Mouse (Mus musculus) liver, postnatal 0 days (tissue): ENCODE measurements around the gene Nup43. TPM values are rescaled to one million over a fixed set of nuclear protein-coding genes. Genes with fewer than 3 reads are reported as not detected.
A peak's percentile ranks its signal among the peaks of the same experiment; 100 is the strongest.

ENCODE experiments used
- ATAC-seq: fragments of 200-750 bp; cut with Nextera tagmentation; 2 replicates; pipeline ENCODE4 v1.8.0; 2017; ENCODE audit warnings: mild to moderate bottlenecking, moderate library complexity
- DNase-seq: peaks from one replicate; pipeline ENCODE4 v3.0.0-alpha.2; 2016
- H3K27ac ChIP-seq: fragments of 300-500 bp; sonication (generic); 2 replicates; pipeline ENCODE4 v1.5.1; 2014; ENCODE audit warnings: antibody characterized with exemption, moderate library complexity, mild to moderate bottlenecking, low read depth
- H3K27me3 ChIP-seq: fragments of 300-500 bp; sonication (generic); 2 replicates; pipeline ENCODE4 v1.6.1; 2014; ENCODE audit warnings: low read length, control low read depth, mixed read lengths; ENCODE audit not compliant: insufficient read depth
- H3K36me3 ChIP-seq: fragments of 300-500 bp; sonication (generic); replicated peaks from 2 replicates; pipeline ENCODE4 v1.6.1; 2014; ENCODE audit warnings: mild to moderate bottlenecking, control low read depth, low read length, moderate library complexity, mixed read lengths; ENCODE audit not compliant: insufficient read depth
- H3K4me1 ChIP-seq: fragments of 300-500 bp; sonication (generic); 2 replicates; pipeline ENCODE4 v1.6.1; 2014; ENCODE audit warnings: antibody characterized with exemption, mild to moderate bottlenecking, control low read depth; ENCODE audit not compliant: insufficient read depth
- H3K4me2 ChIP-seq: fragments of 300-500 bp; sonication (generic); 2 replicates; pipeline ENCODE4 v1.6.1; 2014; ENCODE audit warnings: low read depth, mild to moderate bottlenecking, low read length, moderate library complexity, mixed read lengths
- H3K4me3 ChIP-seq: fragments of 300-500 bp; sonication (generic); 2 replicates; pipeline ENCODE4 v1.5.1; 2014; ENCODE audit warnings: low read depth, low read length
- H3K9ac ChIP-seq: fragments of 300-500 bp; sonication (generic); replicated peaks from 2 replicates; pipeline ENCODE4 v1.6.1; 2014; ENCODE audit warnings: mild to moderate bottlenecking, moderate library complexity
- H3K9me3 ChIP-seq: fragments of 300-500 bp; sonication (generic); 2 replicates; pipeline ENCODE4 v1.6.1; 2016; ENCODE audit warnings: mild to moderate bottlenecking, control low read depth, low read length, mixed read lengths
- CTCF ChIP-seq: sonication (generic); IDR thresholded peaks from 2 replicates; pipeline ENCODE4 v1.5.1; 2016; ENCODE audit warnings: antibody characterized with exemption, low read depth
- EP300 ChIP-seq: IDR thresholded peaks from 2 replicates; pipeline ENCODE4 v1.6.1; 2016; ENCODE audit warnings: antibody characterized with exemption, low read depth, mild to moderate bottlenecking
- WGBS: fragments of 180-500 bp; shearing (Covaris S2); extraction: QIAGEN DNeasy Blood & Tissue Kit; methylation state at CpG from one replicate; pipeline ENCODE4 v1.1.7; 2014; ENCODE audit not compliant: insufficient replicate concordance; 5-methylcytosine and 5-hydroxymethylcytosine counted together
- polyA plus RNA-seq: library from polyadenylated mRNA; unstranded; fragments of >200 nt; fragmentation: Nextera tagmentation; extraction: Ambion mirVana; gene quantifications from 2 replicates; pipeline ENCODE4 v1.2.1, GENCODE M21; 2015

Nup43 gene
- polyA plus RNA-seq, 1 experiment from 2014 or later, result 13.7 TPM

DNA sequence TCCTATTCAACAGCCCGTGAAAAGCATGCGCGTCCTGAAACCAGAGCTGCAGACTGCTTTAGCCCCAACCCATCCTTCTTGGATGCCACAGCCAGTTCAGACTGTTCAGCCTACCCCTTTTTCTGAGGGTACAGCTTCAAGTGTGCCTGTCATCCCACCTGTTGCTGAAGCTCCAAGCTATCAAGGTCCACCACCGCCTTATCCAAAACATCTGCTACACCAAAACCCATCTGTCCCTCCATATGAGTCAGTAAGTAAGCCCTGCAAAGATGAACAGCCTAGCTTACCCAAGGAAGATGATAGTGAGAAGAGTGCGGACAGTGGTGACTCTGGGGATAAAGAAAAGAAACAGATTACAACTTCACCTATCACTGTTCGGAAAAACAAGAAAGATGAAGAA lies 35.3 kb downstream of the Nup43 start:
- peaks cover 81% of the 10 kb centered on the region for H3K36me3 ChIP-seq
- no peak overlapping the region for H3K4me2 ChIP-seq
- H3K27ac ChIP-seq, result no peak overlapping the region
- DNase-seq, result no peak
- no peak overlapping the region for H3K4me3 ChIP-seq
- no peak overlapping the region for H3K9ac ChIP-seq
- no peak for ATAC-seq
- no peaks in the 10 kb centered on the region for H3K27me3 ChIP-seq
- WGBS, result 89% methylated on average over 6 of the region's 6 CpGs
- H3K9me3 ChIP-seq, result no peaks in the 10 kb centered on the region
- no peak for TF ChIP-seq CTCF
- TF ChIP-seq EP300, result no peak
- no peaks in the 10 kb centered on the region for H3K4me1 ChIP-seq

DNA sequence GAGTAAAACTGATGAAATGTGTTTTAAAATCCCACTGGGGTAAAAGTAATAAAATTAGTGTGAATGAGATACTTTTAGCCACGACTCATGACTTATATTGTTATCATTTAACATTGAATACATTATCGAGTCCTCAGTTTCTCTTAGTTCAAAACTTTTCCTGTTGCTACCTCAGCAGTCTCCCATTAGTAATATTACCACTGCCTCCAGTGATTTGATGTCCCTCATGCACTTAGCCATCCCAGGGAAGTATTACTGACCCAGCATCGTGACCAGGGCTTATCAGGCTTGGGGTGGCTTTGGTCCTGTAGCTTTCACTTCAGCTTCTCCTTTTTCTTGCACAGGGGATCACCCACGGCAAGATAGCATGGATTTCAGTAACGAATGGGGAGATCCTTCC lies 42.8 kb downstream of the Nup43 start:
- Histone ChIP-seq H3K9ac (no peak overlapping the region), H3K27ac (no peak overlapping the region), H3K9me3 (no peaks in the 10 kb centered on the region), H3K4me2 (no peak overlapping the region), H3K36me3 (peaks cover 70% of the 10 kb centered on the region), H3K4me1 (no peaks in the 10 kb centered on the region), H3K27me3 (no peaks in the 10 kb centered on the region), H3K4me3 (no peak overlapping the region)
- TF ChIP-seq CTCF, result no peak
- TF ChIP-seq EP300, result no peak
- DNase-seq, result no peak
- ATAC-seq, result no peak
- WGBS, result 83% methylated on average over 5 of the region's 5 CpGs

DNA sequence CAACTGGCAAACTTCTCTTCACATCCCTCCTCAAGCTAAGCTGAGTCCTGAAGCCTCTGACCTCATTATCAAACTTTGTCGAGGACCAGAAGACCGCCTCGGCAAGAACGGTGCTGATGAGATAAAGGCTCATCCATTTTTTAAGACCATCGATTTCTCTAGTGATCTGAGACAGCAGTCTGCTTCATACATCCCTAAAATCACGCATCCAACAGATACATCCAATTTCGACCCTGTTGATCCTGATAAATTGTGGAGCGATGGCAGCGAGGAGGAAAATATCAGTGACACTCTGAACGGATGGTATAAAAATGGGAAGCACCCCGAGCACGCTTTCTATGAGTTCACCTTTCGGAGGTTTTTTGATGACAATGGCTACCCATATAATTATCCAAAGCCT lies 45.2 kb downstream of the Nup43 start:
- Histone ChIP-seq H3K4me1 (no peaks in the 10 kb centered on the region), H3K36me3 (peaks cover 60% of the 10 kb centered on the region), H3K27me3 (no peaks in the 10 kb centered on the region), H3K4me3 (no peak overlapping the region), H3K9me3 (no peaks in the 10 kb centered on the region), H3K9ac (no peak overlapping the region), H3K27ac (no peak overlapping the region), H3K4me2 (no peak overlapping the region)
- no peak for TF ChIP-seq EP300
- no peak for ATAC-seq
- 88% methylated on average over 13 of the region's 13 CpGs for WGBS
- no peak for DNase-seq

DNA sequence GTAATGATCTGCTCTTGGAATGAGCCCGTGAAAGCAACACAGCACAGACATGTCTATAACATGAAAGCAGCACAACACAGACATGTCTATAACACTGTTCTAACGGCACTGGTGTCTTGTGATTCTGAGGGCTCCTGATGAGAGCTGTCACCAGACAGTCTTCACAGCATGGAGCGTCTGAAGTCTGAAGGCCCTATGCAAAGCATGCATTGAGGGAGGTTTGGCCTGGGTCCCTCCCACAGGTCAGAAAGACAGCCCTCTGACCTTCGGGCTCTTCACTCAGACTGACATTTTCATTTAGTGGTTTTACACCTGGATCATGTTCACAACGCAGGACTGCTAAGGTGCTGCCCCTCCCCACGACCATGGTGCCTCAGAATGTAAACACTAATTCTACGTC lies 47.8 kb downstream of the Nup43 start:
- Histone ChIP-seq H3K36me3 (peaks cover 41% of the 10 kb centered on the region), H3K4me3 (no peak overlapping the region), H3K27ac (no peak overlapping the region), H3K4me1 (no peaks in the 10 kb centered on the region), H3K4me2 (no peak overlapping the region), H3K9me3 (no peaks in the 10 kb centered on the region), H3K27me3 (no peaks in the 10 kb centered on the region), H3K9ac (no peak overlapping the region)
- TF ChIP-seq CTCF (no peak), EP300 (no peak)
- 77% methylated on average over 7 of the region's 7 CpGs for WGBS
- no peak for DNase-seq
- ATAC-seq, result no peak

DNA sequence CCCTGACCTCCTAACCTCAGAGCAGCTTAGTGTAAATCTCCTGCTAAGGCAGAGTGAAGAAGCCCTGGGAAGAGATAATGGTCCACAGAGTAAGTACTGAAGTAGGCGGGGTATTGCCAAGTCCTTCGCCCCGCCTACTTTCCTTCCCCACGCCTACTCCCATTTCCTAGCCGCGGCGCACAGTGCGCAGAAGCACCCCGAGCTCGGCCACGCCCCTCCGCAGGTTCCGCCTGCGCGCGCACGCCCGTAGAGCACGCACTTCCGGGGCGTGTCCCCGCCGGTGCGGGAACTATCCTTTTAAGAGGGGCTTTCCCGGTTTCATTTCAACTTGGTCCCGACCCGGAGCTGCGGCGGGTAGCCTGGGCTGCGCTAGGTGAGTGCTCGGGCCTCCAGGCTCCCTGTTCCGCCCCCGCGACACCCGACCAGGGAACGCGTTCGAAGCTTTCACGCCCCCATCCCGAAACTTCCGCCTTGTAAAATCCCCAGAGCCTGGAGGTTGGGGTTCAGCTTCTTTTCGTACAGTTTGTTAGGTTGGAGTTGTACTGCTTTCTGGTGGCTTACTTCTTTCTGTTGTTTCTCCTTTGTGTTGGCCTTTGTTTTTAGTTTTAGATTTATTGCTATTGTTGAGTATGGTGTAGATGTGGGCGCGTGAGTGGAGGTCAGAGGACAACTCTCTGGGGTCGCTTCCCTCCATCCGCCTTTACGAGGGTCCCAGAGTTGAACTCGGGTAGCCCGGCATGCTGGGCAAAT lies 58.6 kb downstream of the Nup43 start, which contains the start of gene Katna1:
Katna1 (plus strand) TSS at position 250 of the 750 bp plus-strand sequence.
- H3K4me1 ChIP-seq, result peaks cover 5% of the 10 kb centered on the region
- no peaks in the 10 kb centered on the region for H3K9me3 ChIP-seq
- H3K27me3 ChIP-seq, result no peaks in the 10 kb centered on the region
- under 1% methylated on average over 49 of the region's 49 CpGs for WGBS
- no peak for TF ChIP-seq CTCF
- TF ChIP-seq EP300, result 0 out of 2 replicates have a peak, but pooled peaks have one; percentile 26
- DNase-seq (peak; percentile 99), ATAC-seq (peak; percentile 99)
- peak within 1 kb of the TSS; percentile 88 for H3K4me3 ChIP-seq
- H3K36me3 ChIP-seq, result no peaks in the 10 kb centered on the region
- peak within 1 kb of the TSS; percentile 68 for H3K9ac ChIP-seq
- H3K27ac ChIP-seq, result peak within 1 kb of the TSS; percentile 81
- H3K4me2 ChIP-seq, result peak within 1 kb of the TSS; percentile 94

DNA sequence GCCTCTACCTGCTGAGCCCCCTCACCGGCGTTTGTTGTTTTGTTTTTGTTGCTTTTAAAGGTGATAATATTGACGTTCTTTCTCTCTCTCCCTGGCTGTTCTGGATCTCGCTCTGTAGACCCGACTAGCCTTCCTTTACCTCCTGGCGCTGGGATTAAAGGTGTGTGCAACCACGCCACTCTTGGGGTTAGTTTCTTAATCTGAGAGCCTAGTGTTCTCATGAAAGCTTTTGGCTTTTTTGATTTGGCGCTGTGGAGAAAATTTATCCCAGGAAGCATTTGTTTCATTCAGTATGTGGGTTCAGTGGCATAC lies 59.2 kb downstream of the Nup43 start:
- H3K27ac ChIP-seq, result peak overlapping the region; percentile 81
- ATAC-seq (no peak), DNase-seq (no peak)
- H3K9ac ChIP-seq, result peak overlapping the region; percentile 68
- no peaks in the 10 kb centered on the region for H3K36me3 ChIP-seq
- peak overlapping the region; percentile 94 for H3K4me2 ChIP-seq
- H3K9me3 ChIP-seq, result no peaks in the 10 kb centered on the region
- TF ChIP-seq CTCF, result no peak
- TF ChIP-seq EP300, result no peak
- 0% methylated on average over 8 of the region's 8 CpGs for WGBS
- peaks cover 5% of the 10 kb centered on the region for H3K4me1 ChIP-seq
- H3K4me3 ChIP-seq, result peak overlapping the region; percentile 88
- no peaks in the 10 kb centered on the region for H3K27me3 ChIP-seq

DNA sequence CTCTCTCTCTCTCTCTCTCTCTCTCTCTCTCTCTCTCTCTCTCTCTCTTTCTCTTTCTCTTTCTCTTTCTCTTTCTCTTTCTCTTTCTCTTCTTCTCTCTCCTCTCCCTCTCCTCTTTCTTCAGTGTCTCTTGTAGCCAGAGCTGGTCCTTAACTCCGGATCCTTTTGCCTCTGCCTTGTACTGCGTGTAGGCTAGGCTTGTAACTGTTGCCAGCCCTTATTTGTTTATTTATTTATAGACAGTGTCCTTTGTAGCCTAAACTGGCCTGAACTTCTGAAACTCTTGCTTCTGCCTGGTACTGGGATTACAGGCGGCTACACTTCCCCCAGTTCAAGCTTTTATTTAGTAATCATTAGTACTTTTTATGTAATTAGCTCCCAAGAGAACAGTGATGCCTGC lies 59.7 kb downstream of the Nup43 start:
- WGBS, result 13% methylated on average over 3 of the region's 3 CpGs
- H3K27me3 ChIP-seq, result no peaks in the 10 kb centered on the region
- H3K27ac ChIP-seq, result 0 out of 2 replicates have a peak overlapping the region, but pooled peaks have one; percentile 44
- peaks cover 5% of the 10 kb centered on the region for H3K4me1 ChIP-seq
- DNase-seq (no peak), ATAC-seq (no peak)
- no peaks in the 10 kb centered on the region for H3K9me3 ChIP-seq
- peak overlapping the region; percentile 68 for H3K9ac ChIP-seq
- TF ChIP-seq CTCF, result no peak
- no peak for TF ChIP-seq EP300
- peak overlapping the region; percentile 88 for H3K4me3 ChIP-seq
- peak overlapping the region; percentile 94 for H3K4me2 ChIP-seq
- H3K36me3 ChIP-seq, result no peaks in the 10 kb centered on the region

Other genes with a start within 250 kb of the Nup43 start
- gene Ulbp1, start 193.9 kb upstream of the Nup43 start, polyA plus RNA-seq, result 0.51 and 1.2 TPM in 2 replicates
- 0.26 and 0.28 TPM in 2 replicates for gene Lrp11, start 77.7 kb upstream of the Nup43 start, polyA plus RNA-seq
- gene Pcmt1, start 13.6 kb downstream of the Nup43 start, polyA plus RNA-seq, result 64.8 and 67.2 TPM in 2 replicates
- gene Lats1, start 13.7 kb downstream of the Nup43 start, polyA plus RNA-seq, result 2.1 and 2.5 TPM in 2 replicates
- gene Katna1, start 58.5 kb downstream of the Nup43 start, polyA plus RNA-seq, result 20.1 and 21.2 TPM in 2 replicates
- 78.9 and 80.8 TPM in 2 replicates for gene Ginm1, start 125.3 kb downstream of the Nup43 start, polyA plus RNA-seq
- 14.1 and 14.2 TPM in 2 replicates for gene Ppil4, start 125.4 kb downstream of the Nup43 start, polyA plus RNA-seq
- gene Zc3h12d, start 165.0 kb downstream of the Nup43 start, polyA plus RNA-seq, result 0.70 and 0.82 TPM in 2 replicates